Mouse (Mus musculus) C2C12 (cell line): Measurements from ENCODE around the gene Pced1a. TPM values are rescaled to one million over a fixed set of nuclear protein-coding genes. Genes with fewer than 3 reads are reported as not detected.

Experiments used
- H3K27me3 ChIP-seq: one replicate; pipeline ENCODE4 v1.6.1; 2011; ENCODE audit not compliant: control insufficient read depth, insufficient read depth, insufficient read length
- H3K36me3 ChIP-seq: one replicate; pipeline ENCODE4 v1.6.1; 2011; ENCODE audit not compliant: control insufficient read depth, insufficient read depth
- H3K4me3 ChIP-seq: one replicate; pipeline ENCODE4 v1.5.1; 2011; ENCODE audit warnings: mild to moderate bottlenecking, control low read depth; ENCODE audit not compliant: poor library complexity, insufficient read depth, severe bottlenecking
- H3K79me2 ChIP-seq: one replicate; pipeline ENCODE4 v1.6.1; 2011; ENCODE audit not compliant: control insufficient read depth, insufficient read depth
- H3K79me3 ChIP-seq: one replicate; pipeline ENCODE4 v1.6.1; 2011; ENCODE audit warnings: low read depth, control low read depth
- H3ac ChIP-seq: one replicate; pipeline ENCODE3; 2011; ENCODE audit warnings: low read depth; ENCODE audit not compliant: control insufficient read depth, insufficient read length
- CEBPB ChIP-seq: IDR thresholded peaks from one replicate; pipeline ENCODE4 v1.6.1; 2011; ENCODE audit warnings: low read depth, mild to moderate bottlenecking, control low read depth, moderate library complexity
- CTCF ChIP-seq: IDR thresholded peaks from one replicate; pipeline ENCODE4 v1.5.1; 2011; ENCODE audit not compliant: control insufficient read depth, insufficient read depth, insufficient read length
- FOSL1 ChIP-seq: IDR thresholded peaks from one replicate; pipeline ENCODE4 v1.8.0; 2011; ENCODE audit warnings: mild to moderate bottlenecking, low read length; ENCODE audit not compliant: poor library complexity, insufficient read depth, severe bottlenecking
- MAX ChIP-seq: IDR thresholded peaks from one replicate; pipeline ENCODE4 v1.6.1; 2011; ENCODE audit warnings: mild to moderate bottlenecking, control low read depth
- MYOD1 ChIP-seq: IDR thresholded peaks from one replicate; pipeline ENCODE4 v1.6.1; 2011; ENCODE audit warnings: low read depth; ENCODE audit not compliant: control insufficient read depth, insufficient read length
- MYOG ChIP-seq: IDR thresholded peaks from one replicate; pipeline ENCODE4 v1.6.1; 2011; ENCODE audit not compliant: control insufficient read depth, insufficient read length; ENCODE audit errors: extremely low read depth
- USF1 ChIP-seq: IDR thresholded peaks from one replicate; pipeline ENCODE4 v1.6.1; 2011; ENCODE audit warnings: low read depth, mild to moderate bottlenecking, control low read depth, moderate library complexity
- long read RNA-seq, 2 experiments: library from polyadenylated mRNA; unstranded; transcript quantifications; one replicate each; pipeline ENCODE4 v2.0.0; 2019 to 2020
- polyA plus RNA-seq: library from polyadenylated mRNA; unstranded; fragments of >200 nt; fragmentation: generic; extraction: Trizol; gene quantifications from one replicate; pipeline ENCODE4 v1.2.1, GENCODE M21; 2012; ENCODE audit warnings: missing spikeins

Gene Pced1a
- polyA plus RNA-seq, result 15.4 TPM
- long read RNA-seq, experiment 1, partial matches to known transcripts, result 0 of 10 reads
- long read RNA-seq, experiment 1, other reads (novel, unspliced or antisense), result 5 of 10 reads
- long read RNA-seq, experiment 2, transcript Pced1a-201 (7 exons, 3,496 nt), result minor isoform, 7 of 26 reads
- long read RNA-seq, experiment 2, transcript Pced1a-202 (8 exons, 1,689 nt), result major isoform, 10 of 26 reads
- long read RNA-seq, experiment 2, partial matches to known transcripts, result 2 of 26 reads
- long read RNA-seq, experiment 2, other reads (novel, unspliced or antisense), result 7 of 26 reads

DNA sequence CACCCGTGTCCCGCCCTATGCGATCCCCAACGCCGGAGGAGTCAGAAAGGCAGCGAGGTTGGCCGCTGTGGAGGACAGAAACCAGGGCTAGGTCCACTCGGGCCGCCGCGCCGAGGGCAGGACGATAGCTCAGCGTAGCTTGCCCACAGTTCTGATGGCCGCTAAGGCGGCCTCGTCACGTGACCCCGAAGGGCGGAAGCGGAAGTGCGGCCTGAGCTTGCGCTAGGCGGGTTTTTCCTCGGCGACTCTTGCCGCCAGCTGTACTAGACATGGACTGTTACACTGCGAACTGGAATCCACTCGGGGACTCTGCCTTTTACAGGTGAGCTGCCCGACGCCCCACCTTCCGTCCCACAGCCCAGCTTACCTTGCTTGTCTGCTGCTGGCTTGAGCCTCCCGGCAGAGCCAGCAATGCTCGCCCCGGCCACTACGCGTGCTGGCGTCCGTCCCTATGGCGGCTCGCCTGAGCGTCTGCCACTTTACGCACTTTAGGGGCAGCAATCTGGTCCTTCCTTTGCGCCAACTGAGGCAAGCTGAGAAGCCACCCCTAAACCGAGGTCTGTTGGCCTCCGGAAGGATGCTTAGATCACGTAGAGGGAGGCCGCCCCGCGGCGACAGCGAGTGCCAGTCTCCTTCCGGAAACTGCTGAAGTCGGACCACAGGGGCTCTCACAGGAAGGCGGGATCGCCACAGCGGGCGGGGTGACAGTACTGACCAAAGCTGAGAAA, at the start of gene Pced1a, which contains the start of gene Vps16:
Gene Pced1a (minus strand): TSS at position 576 of the 728 bp plus-strand sequence.
Gene Vps16 (plus strand): TSS at position 214 of the 728 bp plus-strand sequence.
- Histone ChIP-seq H3K36me3 (peaks cover 51% of the 10 kb centered on the region), H3K27me3 (no peaks in the 10 kb centered on the region), H3K79me3 (peaks cover 48% of the 10 kb centered on the region), H3K4me3 (peak within 1 kb of the TSS; percentile 91), H3K79me2 (peaks cover 77% of the 10 kb centered on the region), H3ac (peak within 1 kb of the TSS; percentile 64)
- TF ChIP-seq CEBPB (no peak), MYOG (no peak), MAX (peak; percentile 58), USF1 (peak; percentile 99), MYOD1 (no peak), FOSL1 (no peak), CTCF (no peak)

DNA sequence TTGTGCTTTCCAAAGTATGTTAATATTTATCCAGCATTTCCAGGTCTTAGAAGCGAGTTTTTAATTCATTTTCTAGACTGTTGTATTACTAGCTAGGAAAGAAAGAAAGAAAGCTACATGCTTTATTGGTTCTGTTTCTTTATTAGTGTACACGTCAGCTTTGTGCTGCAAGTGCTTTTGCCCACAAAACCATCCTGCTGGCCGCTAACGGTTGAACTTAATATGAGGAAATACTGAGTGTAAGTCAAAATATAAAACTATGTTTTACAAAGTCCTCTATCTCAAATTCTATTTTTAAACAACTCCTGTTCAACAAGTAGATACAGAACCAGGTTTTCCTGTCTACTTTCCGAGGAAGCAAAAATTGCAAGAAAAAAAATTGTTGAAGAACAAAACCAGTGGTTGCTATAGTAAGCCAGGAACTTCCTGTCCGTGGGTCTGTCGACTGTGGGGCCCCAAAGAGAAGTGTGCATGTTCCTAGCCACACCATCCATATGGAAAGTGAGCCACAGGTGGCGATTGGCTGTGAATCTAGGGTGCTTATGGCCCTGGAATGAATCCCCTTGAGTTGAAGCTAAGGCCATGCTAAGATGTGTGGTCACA, 48.5 kb upstream of the Pced1a start:
- Histone ChIP-seq H3K79me3 (peaks cover 63% of the 10 kb centered on the region), H3ac (no peak overlapping the region), H3K27me3 (no peaks in the 10 kb centered on the region), H3K79me2 (peaks cover 95% of the 10 kb centered on the region), H3K4me3 (no peak overlapping the region), H3K36me3 (peaks cover 6% of the 10 kb centered on the region)
- TF ChIP-seq MYOD1, result no peak
- TF ChIP-seq USF1, result no peak
- TF ChIP-seq MAX, result no peak
- TF ChIP-seq CTCF, result no peak
- no peak for TF ChIP-seq MYOG
- TF ChIP-seq CEBPB, result no peak

GRCm38 (mm10) chr2:130469935-130470334, 45.4 kb upstream of the Pced1a start:
- Histone ChIP-seq H3K36me3 (no peaks in the 10 kb centered on the region), H3K79me2 (peaks cover 95% of the 10 kb centered on the region), H3K27me3 (no peaks in the 10 kb centered on the region), H3K4me3 (no peak overlapping the region), H3K79me3 (peaks cover 53% of the 10 kb centered on the region), H3ac (no peak overlapping the region)
- no peak for TF ChIP-seq CEBPB
- no peak for TF ChIP-seq MYOG
- no peak for TF ChIP-seq MYOD1
- no peak for TF ChIP-seq CTCF
- TF ChIP-seq FOSL1, result no peak
- TF ChIP-seq MAX, result no peak
- no peak for TF ChIP-seq USF1

- TF ChIP-seq CTCF (no peak), MAX (no peak), USF1 (no peak), MYOG (no peak), CEBPB (no peak), FOSL1 (no peak), MYOD1 (no peak)
- Histone ChIP-seq H3K79me3 (peaks cover 56% of the 10 kb centered on the region), H3K36me3 (no peaks in the 10 kb centered on the region), H3K4me3 (no peak overlapping the region), H3K79me2 (peaks cover 95% of the 10 kb centered on the region), H3K27me3 (no peaks in the 10 kb centered on the region), H3ac (no peak overlapping the region)
Measured at GRCm38 (mm10) chr2:130469366-130469765, 44.9 kb upstream of the Pced1a start.

DNA sequence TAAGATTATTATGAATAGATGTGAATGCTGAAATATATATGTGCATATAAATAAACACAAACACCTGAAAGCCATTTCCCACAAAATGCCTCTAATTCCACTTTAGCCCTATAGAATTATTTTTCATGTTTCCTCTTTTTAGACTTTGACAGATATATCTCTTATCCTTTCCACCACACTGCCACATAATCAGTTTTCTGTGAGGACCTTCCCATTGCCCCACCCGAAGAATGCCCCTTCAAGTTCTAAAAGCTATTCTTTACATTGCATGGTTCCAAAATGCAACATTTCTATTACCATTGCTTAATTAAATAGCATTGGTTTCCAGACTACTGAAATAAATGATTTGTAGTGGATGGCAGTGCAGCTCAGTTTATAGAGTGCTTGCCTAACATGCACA, 41.9 kb upstream of the Pced1a start:
- peaks cover 100% of the 10 kb centered on the region for H3K79me2 ChIP-seq
- no peaks in the 10 kb centered on the region for H3K36me3 ChIP-seq
- no peak overlapping the region for H3K4me3 ChIP-seq
- no peaks in the 10 kb centered on the region for H3K27me3 ChIP-seq
- peaks cover 68% of the 10 kb centered on the region for H3K79me3 ChIP-seq
- no peak for TF ChIP-seq MYOG
- TF ChIP-seq MAX, result no peak
- TF ChIP-seq MYOD1, result no peak
- TF ChIP-seq FOSL1, result no peak
- TF ChIP-seq USF1, result no peak
- TF ChIP-seq CTCF, result no peak
- TF ChIP-seq CEBPB, result no peak
- H3ac ChIP-seq, result no peak overlapping the region
